Mouse (Mus musculus) cerebellum, postnatal 4 days (tissue): Measurements from ENCODE around the gene Slc13a2.

ENCODE experiments used
- DNase-seq, 2 experiments: peaks; one replicate each; pipeline ENCODE4 v3.0.0; 2022; ENCODE audit warnings: low spot score in 2 of 2, mixed read lengths in 1 of 2

Slc13a2 gene

DNA sequence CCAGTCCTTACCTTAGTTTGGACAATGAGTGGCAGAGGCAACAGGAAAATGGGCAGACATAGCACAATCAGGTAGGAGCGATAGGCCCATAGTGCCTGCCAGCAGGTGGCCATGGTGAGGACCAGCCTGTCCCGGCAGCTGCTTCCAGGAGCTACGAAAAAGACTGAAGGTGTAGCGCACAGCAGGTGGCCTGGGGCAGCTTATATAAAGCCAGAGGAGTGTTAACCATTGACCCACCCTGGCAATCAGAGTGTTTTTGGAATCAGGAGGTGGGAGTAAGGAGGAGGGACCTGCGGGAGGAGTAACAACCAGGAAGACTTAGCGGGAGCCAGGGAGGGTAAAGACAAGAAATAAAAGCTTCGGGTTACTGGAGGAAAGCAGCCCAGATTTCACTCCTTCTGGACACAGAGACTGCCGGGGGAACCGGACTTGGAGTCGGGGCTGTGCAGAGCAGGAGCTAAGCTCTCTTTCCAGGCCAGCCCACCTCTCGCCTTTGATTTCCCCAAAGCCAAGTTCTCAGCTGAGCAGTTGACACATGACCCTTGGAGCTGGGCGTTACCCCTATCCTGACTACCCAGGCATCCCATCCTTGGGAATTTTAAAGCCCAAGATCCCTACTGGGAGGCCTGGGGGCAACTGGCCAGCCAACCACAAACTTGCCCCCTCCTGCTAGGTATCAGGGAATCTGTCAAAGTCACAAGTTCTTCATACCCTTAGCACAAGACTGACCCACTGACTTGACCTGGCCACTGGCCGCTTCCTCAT is at the start of gene Slc13a2:
Gene Slc13a2, minus strand, starts transcription at position 163 of the 765 bp plus-strand sequence.
- no peak for DNase-seq

DNA sequence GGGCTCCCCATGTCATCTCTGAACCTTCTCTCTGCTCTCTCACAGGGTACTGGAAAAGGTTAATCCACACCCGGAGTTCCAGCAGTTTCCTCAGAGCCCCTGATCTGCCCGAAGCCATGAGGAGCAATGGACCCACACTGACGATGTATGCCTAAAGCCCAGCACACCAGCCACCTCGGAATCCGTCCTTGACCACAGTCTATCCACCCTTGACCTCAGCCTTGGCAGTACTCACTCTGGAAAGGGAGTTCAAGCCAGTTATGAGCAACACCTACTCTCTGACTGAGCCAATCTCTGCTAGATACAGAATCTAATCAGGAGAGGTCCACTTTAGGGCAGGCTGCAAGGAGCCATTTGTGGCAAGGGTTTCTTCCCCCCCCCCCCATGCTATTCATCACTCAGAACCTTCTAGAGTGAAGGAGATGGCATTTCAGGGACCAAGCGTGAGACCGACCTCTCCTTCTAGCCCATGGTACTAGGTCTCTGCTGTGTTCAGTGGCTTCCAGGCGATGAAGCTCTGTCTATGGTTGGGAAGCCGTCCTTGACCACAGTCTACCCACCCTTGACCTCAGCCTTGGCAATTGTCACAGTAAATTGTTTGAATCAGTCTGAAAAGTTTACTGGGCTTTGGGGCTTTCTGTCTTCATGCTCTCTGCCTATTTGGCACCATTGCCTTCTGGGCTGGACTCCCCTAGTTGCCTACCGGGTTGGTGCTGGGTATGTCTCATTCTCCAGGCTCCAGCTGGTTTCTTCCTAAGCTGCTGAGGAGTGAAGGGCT is 49.5 kb upstream of the Slc13a2 start:
- no peak for DNase-seq

DNA sequence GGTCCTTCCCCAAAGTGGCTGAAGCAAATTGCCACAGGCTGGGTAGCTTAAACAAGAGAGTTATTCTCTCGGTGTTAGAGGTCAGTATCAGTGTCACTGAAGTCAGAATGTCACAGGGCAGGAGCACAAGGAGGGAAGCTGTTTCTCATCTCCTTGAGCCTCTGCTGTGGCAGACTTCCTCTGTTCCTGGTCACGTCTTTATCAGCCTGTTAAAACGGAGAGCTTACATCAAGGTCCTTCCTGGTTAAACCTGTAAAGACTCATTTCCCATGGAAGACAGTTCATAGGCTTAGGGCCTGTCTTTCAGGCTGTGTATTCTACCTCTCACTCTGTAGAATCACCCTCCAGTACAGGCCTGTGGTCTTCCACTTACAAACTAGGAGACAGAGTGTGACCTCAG is 45.9 kb upstream of the Slc13a2 start:
- DNase-seq = no peak

DNA sequence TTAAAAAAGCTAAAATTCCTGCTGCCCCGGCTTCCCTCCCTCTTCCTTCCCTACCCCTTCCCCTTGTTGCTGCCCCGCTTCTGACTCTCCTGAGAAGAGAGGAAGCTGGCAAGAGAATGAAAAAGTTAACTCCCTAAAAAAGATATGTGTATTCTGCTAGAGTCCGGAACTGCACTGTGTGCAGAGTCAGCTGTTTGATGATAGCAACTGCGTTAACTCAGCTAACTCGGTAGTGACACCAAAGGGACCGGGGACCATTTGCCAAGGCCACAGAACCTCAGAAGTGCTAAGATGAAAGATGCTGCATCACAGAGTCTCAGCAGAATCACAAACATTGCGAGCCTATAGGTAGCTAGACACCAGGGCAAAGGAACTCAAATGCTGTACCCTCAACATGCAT is 45.5 kb upstream of the Slc13a2 start:
- no peak for DNase-seq

DNA sequence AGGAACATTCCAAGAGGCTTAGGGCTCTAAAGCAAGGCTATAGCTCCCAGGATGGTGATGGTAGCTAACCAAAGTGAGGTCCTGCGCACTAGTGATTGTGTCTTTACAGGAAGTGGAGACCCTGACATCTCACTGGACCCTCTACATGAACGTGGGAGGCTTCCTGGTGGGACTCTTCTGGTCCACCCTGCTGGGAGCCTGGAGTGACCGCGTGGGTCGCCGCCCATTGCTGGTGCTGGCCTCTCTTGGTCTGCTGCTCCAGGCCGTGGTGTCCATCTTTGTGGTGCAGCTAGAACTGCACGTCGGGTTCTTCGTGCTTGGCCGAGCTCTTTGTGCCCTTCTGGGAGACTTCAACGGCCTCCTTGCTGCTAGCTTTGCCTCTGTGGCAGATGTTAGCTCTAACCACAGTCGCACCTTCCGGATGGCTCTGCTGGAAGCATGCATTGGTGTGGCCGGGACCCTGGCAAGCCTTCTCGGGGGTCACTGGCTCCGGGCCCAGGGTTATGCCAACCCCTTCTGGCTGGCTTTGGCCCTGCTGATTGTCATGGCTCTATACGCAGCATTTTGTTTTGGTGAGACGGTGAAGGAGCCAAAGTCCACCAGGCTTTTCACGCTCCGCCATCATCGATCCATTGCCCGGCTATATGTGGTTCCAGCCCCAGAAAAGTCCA is 44.4 kb upstream of the Slc13a2 start:
- peak in 1 of 2 experiments; percentile 24 for DNase-seq

DNA sequence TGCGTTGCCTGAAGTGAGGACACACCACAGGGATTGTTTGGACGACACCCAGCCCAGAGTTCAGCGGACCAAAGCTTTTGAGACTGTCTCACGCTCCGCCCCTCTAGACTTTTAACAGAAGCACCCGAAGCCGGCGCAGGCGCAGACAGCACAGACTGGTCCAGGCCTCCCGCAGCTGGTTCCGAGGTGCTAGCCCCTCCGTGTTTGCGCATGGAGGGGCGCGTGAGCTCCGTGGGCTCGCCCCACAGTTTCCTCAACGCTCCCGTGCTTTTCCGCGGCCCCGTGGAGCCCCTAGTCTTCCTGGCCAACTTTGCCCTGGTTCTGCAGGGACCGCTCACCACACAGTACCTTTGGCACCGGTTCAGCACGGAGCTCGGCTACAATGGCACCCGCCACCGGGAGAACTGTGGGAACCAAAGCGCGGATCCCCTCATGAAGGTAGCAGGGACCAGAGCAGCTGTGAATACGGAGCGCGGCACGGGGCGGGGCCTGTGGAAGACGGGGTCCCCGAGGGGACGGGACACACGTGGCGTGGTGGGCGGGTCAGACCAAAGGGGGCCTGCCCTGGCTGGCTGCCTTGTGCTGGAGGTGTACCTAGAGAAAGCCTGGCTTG is 43.7 kb upstream of the Slc13a2 start, which contains the start of gene Slc46a1:
Gene Slc46a1, plus strand, starts transcription at position 130 of the 613 bp plus-strand sequence.
- peak; percentile 58 to 75 for DNase-seq

DNA sequence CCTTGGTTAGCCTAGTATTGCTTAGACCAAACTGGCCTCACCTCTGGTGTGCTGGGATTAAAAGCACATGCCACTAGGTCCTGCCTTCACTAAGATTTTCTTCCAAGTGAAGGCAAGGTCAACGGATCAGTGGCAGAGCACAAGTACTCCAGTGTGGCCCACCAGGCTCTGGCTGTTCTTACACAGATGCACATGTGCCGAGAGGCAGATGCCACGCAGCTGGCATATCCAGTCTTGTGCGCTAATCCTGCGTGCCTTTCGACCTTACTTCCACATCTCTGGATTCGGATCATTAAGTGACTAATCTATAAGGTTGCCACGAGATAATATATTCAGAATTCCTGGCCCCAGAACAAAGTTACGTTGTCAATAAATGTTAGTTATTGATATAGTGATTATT is 43.1 kb upstream of the Slc13a2 start:
- no peak for DNase-seq

DNA sequence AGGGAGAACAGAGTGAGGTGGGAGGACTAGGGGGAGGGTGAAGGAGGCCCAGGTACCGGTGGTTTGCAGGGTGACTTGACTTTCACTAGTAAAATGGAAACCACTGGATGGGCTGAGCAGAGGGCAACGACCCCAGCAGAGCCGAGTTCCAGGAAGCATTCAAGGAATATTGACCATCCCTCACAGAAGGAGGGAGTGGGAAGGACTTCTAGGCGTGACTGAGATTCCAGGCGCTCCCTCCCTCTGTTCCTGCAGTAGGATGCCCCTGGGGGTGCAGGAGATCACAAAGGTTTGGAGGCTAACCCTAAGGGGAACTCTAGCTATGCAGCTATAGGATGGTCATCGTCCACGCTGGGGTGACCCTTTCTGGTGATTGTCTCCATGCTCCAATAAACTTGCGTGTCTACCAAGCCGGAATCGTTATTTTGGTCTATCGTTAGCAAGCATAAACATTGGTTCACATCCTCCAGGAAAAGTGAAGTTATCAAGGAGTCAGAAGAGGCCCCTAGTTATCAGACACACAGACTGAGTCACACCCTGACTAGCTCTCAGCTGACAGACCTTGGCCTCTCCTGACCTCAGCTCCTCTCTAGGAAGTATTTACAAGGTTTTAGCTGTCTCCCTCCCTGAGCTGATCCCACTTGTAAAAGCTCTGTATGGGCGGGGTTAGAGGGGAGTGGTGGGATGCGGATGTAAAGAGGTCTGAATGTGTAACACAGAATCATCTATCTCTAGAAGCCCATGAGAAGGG is 41.4 kb upstream of the Slc13a2 start:
- DNase-seq = no peak

DNA sequence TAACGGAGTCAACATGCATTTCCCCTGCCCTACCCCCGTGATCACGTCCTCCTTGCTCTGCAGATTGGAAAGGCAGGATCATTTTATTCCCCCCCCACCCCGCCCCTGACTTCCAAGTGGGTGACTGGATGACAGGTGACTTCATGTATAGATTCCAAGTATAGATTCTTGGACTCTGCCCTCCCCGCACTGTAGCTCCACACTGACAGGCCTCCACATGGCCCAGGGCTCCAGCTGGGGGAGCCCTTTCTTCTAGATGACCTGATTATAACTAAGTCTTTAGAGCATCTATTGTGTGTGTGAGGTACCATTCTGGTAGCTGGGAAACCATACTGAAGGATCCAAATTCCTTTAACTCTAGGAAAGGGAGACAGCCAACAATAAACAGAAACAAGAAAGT is 40.7 kb upstream of the Slc13a2 start:
- no peak for DNase-seq

DNA sequence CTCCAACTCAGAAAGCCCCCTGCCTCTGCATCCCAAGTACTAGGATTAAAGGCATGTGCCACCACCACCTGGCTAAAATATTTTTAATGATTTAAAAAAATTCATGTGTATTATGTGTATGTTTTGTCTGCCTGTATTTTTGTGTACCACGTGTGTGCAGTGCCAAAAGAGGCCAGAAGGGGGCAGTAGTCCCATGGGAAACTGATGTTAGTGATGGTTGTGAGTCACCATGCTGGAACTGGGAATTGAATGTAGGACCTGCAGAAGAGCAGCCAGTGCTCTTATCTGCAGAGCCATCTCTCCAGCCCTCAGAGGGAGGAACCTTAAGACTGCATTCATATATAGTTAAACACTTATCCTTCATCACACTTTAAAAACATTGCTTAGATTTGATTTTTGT is 39.9 kb upstream of the Slc13a2 start:
- no peak for DNase-seq

DNA sequence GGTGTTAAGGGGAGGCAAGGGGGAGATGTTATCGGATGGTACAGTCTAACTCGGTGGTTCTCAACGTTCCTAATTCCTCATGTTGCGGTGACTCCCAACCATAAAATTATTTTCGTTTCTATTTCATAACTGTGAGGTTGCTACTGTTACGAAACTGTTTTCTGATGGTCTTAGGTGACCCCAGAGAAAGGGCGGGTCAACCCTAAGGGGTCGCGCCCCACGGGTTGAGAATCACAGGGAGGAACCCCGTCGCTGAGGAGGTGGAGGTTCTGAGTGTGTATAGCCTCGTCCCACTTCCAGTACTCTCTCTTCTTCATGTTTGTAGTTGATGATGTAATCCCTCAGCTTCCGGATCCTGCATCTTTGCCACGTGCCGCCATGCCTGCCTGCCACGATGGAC is 36.7 kb upstream of the Slc13a2 start:
- DNase-seq = no peak

DNA sequence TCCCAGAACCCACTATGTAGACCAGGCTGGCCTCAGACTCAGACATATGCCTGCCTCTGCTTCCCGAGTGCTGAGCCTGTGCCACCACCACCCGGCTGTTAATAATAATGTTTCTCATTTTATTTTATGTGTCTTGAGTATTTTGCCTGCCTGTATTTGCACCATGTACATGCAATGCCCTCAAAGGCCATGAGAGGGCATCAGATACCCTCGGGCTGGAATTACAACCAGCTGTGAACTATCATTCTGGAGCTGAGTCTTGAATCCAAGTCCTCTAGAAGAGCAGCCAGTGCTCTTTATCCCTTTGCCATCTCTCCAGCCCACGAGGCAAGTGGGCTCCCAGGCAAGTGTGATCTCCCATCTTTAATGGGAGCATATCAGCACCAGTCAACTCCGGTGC is 33.3 kb upstream of the Slc13a2 start:
- no peak for DNase-seq

DNA sequence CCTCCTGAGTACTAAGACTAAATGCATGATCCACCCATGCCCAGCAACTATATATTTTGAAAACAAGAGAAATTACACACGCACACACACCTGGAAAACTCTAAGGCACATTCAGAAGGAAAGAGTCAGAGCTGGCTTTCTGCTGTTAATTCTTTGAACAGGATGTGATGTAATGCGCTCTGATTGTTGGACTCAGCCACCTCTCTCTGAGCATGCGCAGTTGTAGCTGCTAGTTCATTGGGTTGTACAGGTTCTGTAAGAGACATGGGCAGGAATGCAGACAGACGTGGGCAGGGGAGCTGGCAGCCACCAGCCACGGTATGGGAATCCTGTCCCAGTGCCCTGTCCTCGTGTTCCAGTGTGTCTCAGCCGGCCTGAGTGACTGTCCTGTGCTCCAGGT is 32.3 kb upstream of the Slc13a2 start:
- DNase-seq = no peak

DNA sequence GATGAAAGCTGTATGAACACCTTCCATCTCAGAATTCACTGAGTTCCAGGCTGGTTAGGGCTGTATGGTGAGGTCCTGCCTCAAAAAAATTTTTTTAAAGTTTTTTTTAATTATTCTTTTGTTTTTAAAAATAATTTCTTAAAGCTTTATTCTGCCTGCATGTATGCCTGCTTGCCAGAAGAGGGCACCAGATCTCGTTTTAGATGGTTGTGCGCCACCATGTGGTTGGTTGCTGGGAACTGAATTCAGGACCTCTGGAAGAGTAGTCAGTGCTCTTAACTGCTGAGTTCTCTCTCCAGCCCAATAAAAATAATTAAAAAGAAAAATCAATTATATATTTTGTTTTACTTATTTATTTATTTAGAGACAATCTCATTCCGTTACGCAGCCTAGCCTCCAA is 31.7 kb upstream of the Slc13a2 start:
- peak in 1 of 2 experiments; percentile 66 for DNase-seq

DNA sequence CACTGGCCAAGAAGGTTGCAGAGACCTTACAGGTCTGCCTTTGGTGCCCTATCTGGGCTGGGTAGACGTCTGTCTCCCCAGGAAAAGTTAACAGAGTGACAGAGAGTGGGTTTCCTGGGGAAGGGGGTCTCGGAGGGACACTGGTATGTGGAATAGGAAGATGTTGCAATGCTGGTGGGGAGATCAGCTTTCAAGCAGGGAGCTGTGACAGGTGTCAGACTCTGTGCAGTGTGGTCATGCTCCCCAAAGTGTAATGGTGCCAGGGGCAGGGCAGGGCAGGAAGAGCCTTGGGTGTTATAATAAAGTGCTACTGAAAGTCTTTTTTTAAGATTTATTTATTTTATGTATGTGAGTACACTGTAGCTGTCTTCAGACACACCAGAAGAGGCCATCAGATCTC is 28.3 kb upstream of the Slc13a2 start:
- no peak for DNase-seq

DNA sequence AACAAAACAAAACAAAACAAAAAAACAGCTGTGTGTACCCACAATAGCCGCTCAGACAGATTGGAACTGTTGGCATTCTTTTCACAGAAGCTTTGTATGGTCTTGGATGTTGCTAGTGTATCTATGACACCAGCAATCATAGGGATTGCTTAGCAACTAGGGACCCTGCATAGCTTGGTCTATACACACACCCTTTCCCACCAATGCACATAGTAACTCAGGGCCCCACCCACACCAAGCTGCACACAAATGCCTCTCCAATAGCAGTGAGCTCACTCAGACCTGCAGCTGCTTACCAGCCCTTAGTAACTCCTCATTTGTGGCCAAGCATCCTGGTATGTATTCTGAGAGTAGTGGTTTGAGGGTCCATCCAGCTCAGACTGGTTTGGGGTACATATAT is 26.2 kb upstream of the Slc13a2 start:
- no peak for DNase-seq

DNA sequence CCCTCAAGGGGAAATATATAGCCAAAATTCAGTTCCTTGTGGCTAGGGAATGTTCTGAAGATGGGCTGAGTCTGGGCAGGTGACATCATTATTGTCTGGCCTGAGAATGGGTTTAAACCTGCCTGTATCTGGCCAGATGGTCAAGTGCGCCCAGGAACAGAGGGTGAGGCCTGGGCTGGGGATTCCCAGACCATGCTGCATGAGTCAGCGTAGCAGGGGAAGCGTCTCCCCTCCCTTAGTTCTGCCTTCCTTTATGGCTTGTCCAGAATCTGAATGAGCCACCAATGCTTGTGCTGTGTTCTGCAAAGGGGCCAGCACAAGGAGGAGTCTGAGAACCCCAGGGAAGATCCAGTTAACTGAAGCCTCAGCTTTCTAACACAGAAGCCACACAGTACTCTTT is 25.2 kb upstream of the Slc13a2 start:
- DNase-seq = no peak

DNA sequence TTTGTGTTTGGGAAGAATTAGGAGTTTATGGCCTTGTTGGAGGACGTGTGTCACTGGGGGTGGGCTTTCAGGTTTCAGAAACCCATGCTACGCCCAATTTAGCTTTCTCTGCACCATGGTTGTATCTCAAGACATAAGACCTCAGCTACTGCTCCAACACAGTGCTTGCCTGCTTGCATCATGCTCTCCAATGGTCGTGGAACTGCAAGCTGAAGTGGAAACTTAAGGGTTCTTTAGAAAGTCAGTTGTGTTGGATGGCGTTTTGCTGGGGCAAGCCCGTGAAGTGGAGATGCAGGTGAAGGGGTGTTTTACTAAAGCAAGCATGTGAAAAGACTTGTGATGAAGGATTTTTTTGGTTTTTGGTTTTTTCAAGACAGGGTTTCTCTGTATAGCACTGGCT is 21.1 kb upstream of the Slc13a2 start:
- no peak for DNase-seq

DNA sequence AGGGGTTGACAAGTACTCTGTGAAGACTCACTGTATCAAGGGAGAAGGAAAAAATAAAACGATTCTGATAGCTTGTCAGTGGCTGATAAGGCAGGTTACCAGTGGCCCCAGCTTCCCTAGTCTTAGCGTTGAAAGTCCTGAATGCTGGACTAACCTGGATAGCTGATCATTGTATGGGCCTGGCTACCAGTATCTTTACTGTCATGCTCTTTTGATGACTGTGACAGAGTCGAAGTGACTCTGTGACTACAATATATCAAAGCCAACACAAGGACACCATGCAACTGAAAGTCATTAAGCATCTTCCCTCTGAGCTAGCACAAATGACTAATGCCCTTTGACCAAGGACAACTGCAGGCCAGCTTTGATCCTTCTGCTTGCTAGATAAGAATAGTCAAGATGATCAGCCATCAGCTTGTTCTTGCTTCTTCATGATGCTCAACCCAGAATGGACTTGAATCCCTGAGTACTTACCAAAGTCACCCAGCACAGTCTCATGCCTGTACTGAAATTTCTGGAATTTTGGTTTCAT is 16.4 kb upstream of the Slc13a2 start:
- DNase-seq = no peak

DNA sequence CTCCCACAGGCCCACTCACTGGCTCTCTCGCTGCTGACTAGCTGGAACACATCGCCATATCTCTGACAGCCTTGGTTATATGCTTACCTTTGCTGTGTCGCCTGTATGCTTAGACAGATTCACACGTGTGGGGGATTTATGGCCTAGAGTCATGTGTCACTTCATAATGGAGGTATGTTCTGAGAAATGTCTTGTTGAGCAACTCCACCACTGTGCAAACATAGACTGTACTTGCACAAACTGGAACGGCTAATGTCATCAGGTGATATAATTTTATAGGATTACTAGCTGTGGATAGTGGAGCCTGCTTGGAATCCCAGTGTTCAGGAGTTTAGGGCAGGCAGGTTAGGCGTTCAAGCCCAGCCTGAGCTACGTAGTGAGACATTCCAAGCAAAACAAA is 15.2 kb upstream of the Slc13a2 start:
- DNase-seq = no peak

DNA sequence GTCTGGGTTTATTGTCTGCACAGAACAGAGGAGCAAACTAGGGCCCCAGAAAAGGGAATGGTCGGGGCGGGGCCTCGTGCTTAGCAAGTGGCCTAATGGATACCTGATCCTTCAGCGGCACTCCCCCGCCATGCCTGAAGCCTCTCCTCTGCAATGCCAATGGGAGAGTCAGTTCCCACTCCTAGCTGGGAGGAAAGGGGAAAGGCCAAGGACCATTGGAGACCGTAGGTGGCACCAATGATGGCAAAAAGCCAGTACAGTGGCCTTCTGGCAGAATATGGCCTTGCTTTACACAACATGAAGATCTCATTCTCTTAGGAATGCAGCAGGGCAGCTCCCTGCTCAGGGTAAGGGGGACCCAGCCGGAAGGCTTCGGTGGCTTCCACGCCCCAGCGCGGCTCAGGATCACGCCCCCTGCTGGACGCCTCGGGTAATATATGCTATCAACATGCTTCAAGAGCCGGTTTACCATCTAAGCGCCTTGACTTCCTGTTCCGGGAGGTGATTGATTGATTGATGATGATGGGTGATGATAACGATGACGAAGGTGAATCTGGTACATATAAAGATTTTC is 13.8 kb upstream of the Slc13a2 start:
- DNase-seq = peak in 1 of 2 experiments; percentile 38
